18 mouse cellular contexts compared by ENCODE assay signal in the genomic region with DNA sequence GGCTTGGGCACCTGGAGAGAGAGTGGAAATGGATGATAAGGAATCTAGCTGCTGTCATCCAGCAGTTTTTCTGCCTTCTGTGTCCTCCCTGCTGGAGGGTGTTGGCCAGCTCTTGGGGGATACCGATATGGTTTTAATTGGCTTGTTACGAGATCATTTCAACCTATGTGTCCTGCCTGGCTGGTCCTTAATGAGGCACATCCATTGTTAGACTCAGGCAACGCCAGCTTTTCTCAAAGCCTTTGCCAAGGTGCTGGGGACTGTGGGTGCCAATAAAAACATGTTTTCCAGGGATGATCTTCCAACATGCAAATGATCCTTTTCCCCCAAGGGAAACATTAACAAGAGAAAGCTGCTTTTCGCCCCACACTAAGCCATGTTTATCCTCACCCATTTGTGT.
DNase-seq lines count a peak whose midpoint lies in the region; ATAC-seq and TF ChIP-seq lines count a peak whose summit lies in the region.
"Had no signal": no experiment of that assay in that cellular context is flagged by ENCODE, and none has a peak within 500 bp of the region (broad histone marks: within the 10 kb centered on the region; RNA-seq: fewer than 3 reads in every experiment).

No protein-coding gene starts in this region.

- WGBS in forebrain, embryonic 12.5 days: 35% methylated on average over 4 of the region's 4 CpGs
- 22% methylated on average over 4 of the region's 4 CpGs for WGBS in forebrain, postnatal 0 days
- 36% methylated on average over 4 of the region's 4 CpGs for WGBS in midbrain, embryonic 14.5 days
- WGBS in midbrain, embryonic 16.5 days: 39% methylated on average over 4 of the region's 4 CpGs

- H3K4me3 ChIP-seq in forebrain, embryonic 12.5 days (replicated peaks): no peak overlapping the region
- no peak overlapping the region for H3K4me3 ChIP-seq in forebrain, postnatal 0 days (ENCODE audit: low read depth, low read length)
- H3K4me3 ChIP-seq in midbrain, embryonic 14.5 days (replicated peaks; ENCODE audit: low read depth, low read length): no peak overlapping the region
- no peak overlapping the region for H3K4me3 ChIP-seq in midbrain, embryonic 16.5 days (ENCODE audit: low read depth, low read length)
- H3K4me3 ChIP-seq: limb, embryonic 12.5 days; liver, embryonic 13.5 days; lung, embryonic 15.5 days had no signal

- H3K4me1 ChIP-seq in forebrain, embryonic 12.5 days: 0 out of 2 replicates have a peak, but pooled peaks cover 4% of the 10 kb centered on the region
- no peaks in the 10 kb centered on the region for H3K4me1 ChIP-seq in forebrain, postnatal 0 days (ENCODE audit: insufficient read depth)
- no peaks in the 10 kb centered on the region for H3K4me1 ChIP-seq in midbrain, embryonic 14.5 days (ENCODE audit: control insufficient read depth, insufficient read depth, low read length)
- H3K4me1 ChIP-seq in midbrain, embryonic 16.5 days (ENCODE audit: control insufficient read depth, insufficient read depth, low read length): no peaks in the 10 kb centered on the region
- H3K4me1 ChIP-seq: limb, embryonic 12.5 days; liver, embryonic 13.5 days; lung, embryonic 15.5 days had no signal

- H3K27ac ChIP-seq in forebrain, embryonic 12.5 days: no peak overlapping the region
- no peak overlapping the region for H3K27ac ChIP-seq in forebrain, postnatal 0 days (ENCODE audit: low read depth, low read length)
- no peak overlapping the region for H3K27ac ChIP-seq in midbrain, embryonic 14.5 days (replicated peaks; ENCODE audit: low read depth, low read length)
- no peak overlapping the region for H3K27ac ChIP-seq in midbrain, embryonic 16.5 days (ENCODE audit: low read length)
- H3K27ac ChIP-seq: hindbrain, embryonic 14.5 days; limb, embryonic 12.5 days; liver, embryonic 13.5 days; lung, embryonic 15.5 days had no signal

- intact Hi-C loops in heart, postnatal 25 days (cut with DNase I): no loop called here

- DNase-seq in forebrain, postnatal 0 days: no peak
- peak; percentile 29 for DNase-seq in midbrain, embryonic 14.5 days
- DNase-seq in kidney, adult 9 months: peak; percentile 28
- DNase-seq in heart, postnatal 25 days (ENCODE audit: low spot score): no peak
- DNase-seq: adrenal gland, postnatal 36 days; B cell, adult 2 months; cerebellum, adult 9-11 months; embryo, embryonic 11 days; gastrocnemius, postnatal 14 days; liver, embryonic 13.5 days; thymus, postnatal 4 days had no signal

- H3K9ac ChIP-seq in forebrain, embryonic 12.5 days: no peak overlapping the region
- H3K9ac ChIP-seq in forebrain, postnatal 0 days: no peak overlapping the region
- H3K9ac ChIP-seq in midbrain, embryonic 14.5 days (replicated peaks; ENCODE audit: low read length): no peak overlapping the region
- no peak overlapping the region for H3K9ac ChIP-seq in midbrain, embryonic 16.5 days (ENCODE audit: low read depth, low read length)
- H3K9ac ChIP-seq: hindbrain, embryonic 14.5 days; limb, embryonic 12.5 days; liver, embryonic 13.5 days; lung, embryonic 15.5 days had no signal

- TF ChIP-seq CTCF in forebrain, postnatal 0 days (IDR thresholded peaks at IDR 0.05; ENCODE audit: low read depth): no peak

- H3K4me2 ChIP-seq in forebrain, embryonic 12.5 days: no peak overlapping the region
- H3K4me2 ChIP-seq in forebrain, postnatal 0 days (ENCODE audit: low read depth): no peak overlapping the region
- no peak overlapping the region for H3K4me2 ChIP-seq in midbrain, embryonic 14.5 days (ENCODE audit: low read length)
- H3K4me2 ChIP-seq in midbrain, embryonic 16.5 days (ENCODE audit: low read length): no peak overlapping the region
- H3K4me2 ChIP-seq: hindbrain, embryonic 14.5 days; limb, embryonic 12.5 days; liver, embryonic 13.5 days; lung, embryonic 15.5 days had no signal

- H3K9me3 ChIP-seq in forebrain, embryonic 12.5 days: no peaks in the 10 kb centered on the region
- no peaks in the 10 kb centered on the region for H3K9me3 ChIP-seq in forebrain, postnatal 0 days (ENCODE audit: low read length)
- H3K9me3 ChIP-seq in midbrain, embryonic 14.5 days (ENCODE audit: control insufficient read depth, low read length): no peaks in the 10 kb centered on the region
- H3K9me3 ChIP-seq in midbrain, embryonic 16.5 days (replicated peaks; ENCODE audit: control insufficient read depth, low read length, poor library complexity, severe bottlenecking): no peaks in the 10 kb centered on the region
- H3K9me3 ChIP-seq: limb, embryonic 12.5 days; liver, embryonic 13.5 days; lung, embryonic 15.5 days had no signal

- peaks cover 8% of the 10 kb centered on the region for H3K27me3 ChIP-seq in forebrain, embryonic 12.5 days
- no peaks in the 10 kb centered on the region for H3K27me3 ChIP-seq in forebrain, postnatal 0 days (ENCODE audit: insufficient read depth, low read length)
- no peaks in the 10 kb centered on the region for H3K27me3 ChIP-seq in midbrain, embryonic 14.5 days (ENCODE audit: control insufficient read depth, insufficient read depth, low read length)
- no peaks in the 10 kb centered on the region for H3K27me3 ChIP-seq in midbrain, embryonic 16.5 days (ENCODE audit: control insufficient read depth, insufficient read depth, low read depth, low read length)
- H3K27me3 ChIP-seq: limb, embryonic 12.5 days; liver, embryonic 13.5 days; lung, embryonic 15.5 days had no signal

- ATAC-seq in forebrain, embryonic 12.5 days (ENCODE audit: low FRiP score): peak; percentile 36; the same call in 1 of the 2 replicates
- ATAC-seq in forebrain, postnatal 0 days: no peak
- ATAC-seq in midbrain, embryonic 14.5 days (ENCODE audit: low FRiP score, low TSS enrichment): no peak
- no peak for ATAC-seq in midbrain, embryonic 16.5 days
- no peak for ATAC-seq in monocyte, adult 5-6 weeks (replicated peaks; ENCODE audit: insufficient number of reproducible peaks, low FRiP score, low TSS enrichment, poor library complexity, severe bottlenecking)
- ATAC-seq: intestine, embryonic 16.5 days had no signal

- no peaks in the 10 kb centered on the region for H3K36me3 ChIP-seq in forebrain, embryonic 12.5 days (replicated peaks)
- no peaks in the 10 kb centered on the region for H3K36me3 ChIP-seq in forebrain, postnatal 0 days (ENCODE audit: insufficient read depth)
- H3K36me3 ChIP-seq in midbrain, embryonic 14.5 days (ENCODE audit: control insufficient read depth, insufficient read depth, low read length): no peaks in the 10 kb centered on the region
- no peaks in the 10 kb centered on the region for H3K36me3 ChIP-seq in midbrain, embryonic 16.5 days (ENCODE audit: control insufficient read depth, insufficient read depth, low read length)
- H3K36me3 ChIP-seq: limb, embryonic 12.5 days; liver, embryonic 13.5 days; lung, embryonic 15.5 days had no signal

Comparison
In these comparisons a context has a peak if more than half of its experiments do, and no peak if none do; other contexts are left out.
1. DNase-seq: peak in midbrain, embryonic 14.5 days (single experiment) and kidney, adult 9 months (single experiment); none in forebrain, postnatal 0 days (single experiment) and heart, postnatal 25 days (single experiment).